Mouse (Mus musculus) intestine, postnatal 0 days (tissue): ENCODE measurements around the gene Srsf3. TPM values are rescaled to one million over a fixed set of nuclear protein-coding genes. Genes with fewer than 3 reads are reported as not detected.
A peak's percentile ranks its signal among the peaks of the same experiment; 100 is the strongest.
"Not testable (repeated sequence)": the region's sequence is repeated elsewhere in the genome, so short reads cannot be mapped to it uniquely, and the experiment has no call there.

Source experiments
- ATAC-seq: fragments of 200-750 bp; cut with Nextera tagmentation; 2 replicates; pipeline ENCODE4 v1.8.0; 2017; ENCODE audit warnings: mild to moderate bottlenecking, moderate TSS enrichment, moderate library complexity
- H3K27ac ChIP-seq: fragments of 300-500 bp; sonication (generic); 2 replicates; pipeline ENCODE4 v1.5.1; 2014; ENCODE audit warnings: mild to moderate bottlenecking, low read depth, low read length, moderate library complexity
- H3K27me3 ChIP-seq: fragments of 300-500 bp; sonication (generic); replicated peaks from 2 replicates; pipeline ENCODE4 v1.6.1; 2014; ENCODE audit warnings: low read length, mixed read lengths; ENCODE audit not compliant: control insufficient read depth, insufficient read depth
- H3K36me3 ChIP-seq: fragments of 300-500 bp; sonication (generic); 2 replicates; pipeline ENCODE4 v1.6.1; 2014; ENCODE audit warnings: mild to moderate bottlenecking, moderate library complexity; ENCODE audit not compliant: control insufficient read depth, insufficient read depth
- H3K4me1 ChIP-seq: fragments of 300-500 bp; sonication (generic); replicated peaks from 2 replicates; pipeline ENCODE4 v1.6.1; 2014; ENCODE audit warnings: antibody characterized with exemption, low read length, mixed read lengths; ENCODE audit not compliant: control insufficient read depth, insufficient read depth
- H3K4me2 ChIP-seq: fragments of 300-500 bp; sonication (generic); replicated peaks from 2 replicates; pipeline ENCODE4 v1.6.1; 2014; ENCODE audit warnings: low read depth, mild to moderate bottlenecking, moderate library complexity
- H3K4me3 ChIP-seq: fragments of 300-500 bp; sonication (generic); 2 replicates; pipeline ENCODE4 v1.5.1; 2014; ENCODE audit warnings: low read depth, low read length
- H3K9ac ChIP-seq: fragments of 300-500 bp; sonication (generic); 2 replicates; pipeline ENCODE4 v1.6.1; 2014; ENCODE audit warnings: mild to moderate bottlenecking, low read depth, low read length
- H3K9me3 ChIP-seq: fragments of 300-500 bp; sonication (generic); 2 replicates; pipeline ENCODE4 v1.6.1; 2016; ENCODE audit warnings: mixed run types; ENCODE audit not compliant: control insufficient read depth
- CTCF ChIP-seq: sonication (generic); IDR thresholded peaks from 2 replicates; pipeline ENCODE4 v1.5.1; 2016; ENCODE audit warnings: low read depth, mild to moderate bottlenecking, control low read depth, antibody characterized with exemption, moderate library complexity
- WGBS: fragments of 180-500 bp; shearing (Covaris S2); extraction: QIAGEN DNeasy Blood & Tissue Kit; methylation state at CpG from one replicate; pipeline ENCODE4 v1.1.7; 2014; 5-methylcytosine and 5-hydroxymethylcytosine counted together
- polyA plus RNA-seq: library from polyadenylated mRNA; unstranded; fragments of >200 nt; fragmentation: Nextera tagmentation; extraction: Ambion mirVana; gene quantifications from 2 replicates; pipeline ENCODE4 v1.2.1, GENCODE M21; 2015

Srsf3 gene
- polyA plus RNA-seq, 1 experiment from 2014 or later: 257 TPM

DNA sequence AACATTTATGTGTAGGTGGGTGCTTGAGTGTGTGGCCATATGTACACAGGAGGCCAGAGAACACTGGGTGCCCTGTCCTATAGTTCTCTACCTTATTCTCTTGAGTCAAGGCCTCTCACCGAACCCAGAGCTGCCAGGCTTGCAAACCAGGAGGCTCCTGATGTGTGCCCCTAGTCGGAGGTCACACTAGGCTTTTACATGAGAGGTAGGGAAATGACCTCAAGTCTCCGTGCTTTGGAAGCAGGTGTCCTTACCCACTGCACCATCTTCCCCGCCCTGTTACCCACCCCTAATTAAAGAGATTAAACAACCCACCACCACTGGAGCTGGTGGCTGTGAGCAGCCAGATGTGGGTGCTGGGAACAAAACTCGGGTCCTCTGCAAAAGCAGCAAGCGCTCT, 9.1 kb upstream of the Srsf3 start:
- WGBS: 91% methylated on average over 6 of the region's 6 CpGs
- ATAC-seq: no peak
- Histone ChIP-seq H3K9ac (no peak overlapping the region), H3K9me3 (no peaks in the 10 kb centered on the region), H3K27me3 (no peaks in the 10 kb centered on the region), H3K27ac (no peak overlapping the region), H3K4me2 (no peak overlapping the region), H3K4me1 (no peaks in the 10 kb centered on the region), H3K36me3 (no peaks in the 10 kb centered on the region), H3K4me3 (no peak overlapping the region)
- no peak for TF ChIP-seq CTCF

GRCm38 (mm10) chr17:29024047-29024892, 8.2 kb upstream of the Srsf3 start:
- H3K9me3 ChIP-seq: no peaks in the 10 kb centered on the region
- no peaks in the 10 kb centered on the region for H3K4me1 ChIP-seq
- H3K36me3 ChIP-seq: no peaks in the 10 kb centered on the region
- no peak overlapping the region for H3K4me3 ChIP-seq
- WGBS: 80% methylated on average over 22 of the region's 22 CpGs
- no peak overlapping the region for H3K4me2 ChIP-seq
- H3K27ac ChIP-seq: peak overlapping the region; percentile 17; the same call in 1 of the 2 replicates
- no peak overlapping the region for H3K9ac ChIP-seq
- no peaks in the 10 kb centered on the region for H3K27me3 ChIP-seq
- ATAC-seq: no peak
- TF ChIP-seq CTCF: no peak

GRCm38 (mm10) chr17:29024896-29025565, 7.4 kb upstream of the Srsf3 start:
- H3K27me3 ChIP-seq: no peaks in the 10 kb centered on the region
- 0 out of 2 replicates have a peak overlapping the region, but pooled peaks have one; percentile 9 for H3K4me2 ChIP-seq
- H3K4me3 ChIP-seq: no peak overlapping the region
- no peak for TF ChIP-seq CTCF
- no peaks in the 10 kb centered on the region for H3K9me3 ChIP-seq
- H3K9ac ChIP-seq: no peak overlapping the region
- H3K4me1 ChIP-seq: no peaks in the 10 kb centered on the region
- H3K27ac ChIP-seq: peak overlapping the region; percentile 17; the same call in 1 of the 2 replicates
- ATAC-seq: no peak
- WGBS: 39% methylated on average over 10 of the region's 10 CpGs
- H3K36me3 ChIP-seq: no peaks in the 10 kb centered on the region

GRCm38 (mm10) chr17:29026652-29027356, 5.6 kb upstream of the Srsf3 start:
- Histone ChIP-seq H3K27me3 (no peaks in the 10 kb centered on the region), H3K36me3 (no peaks in the 10 kb centered on the region), H3K4me1 (no peaks in the 10 kb centered on the region), H3K27ac (no peak overlapping the region), H3K9ac (no peak overlapping the region), H3K4me3 (no peak overlapping the region), H3K4me2 (no peak overlapping the region), H3K9me3 (no peaks in the 10 kb centered on the region)
- 61% methylated on average over 5 of the region's 5 CpGs for WGBS
- TF ChIP-seq CTCF: no peak
- no peak for ATAC-seq

GRCm38 (mm10) chr17:29030321-29031034, 1.9 kb upstream of the Srsf3 start:
- H3K4me3 ChIP-seq: no peak overlapping the region
- WGBS: 85% methylated on average over 6 of the region's 6 CpGs

DNA sequence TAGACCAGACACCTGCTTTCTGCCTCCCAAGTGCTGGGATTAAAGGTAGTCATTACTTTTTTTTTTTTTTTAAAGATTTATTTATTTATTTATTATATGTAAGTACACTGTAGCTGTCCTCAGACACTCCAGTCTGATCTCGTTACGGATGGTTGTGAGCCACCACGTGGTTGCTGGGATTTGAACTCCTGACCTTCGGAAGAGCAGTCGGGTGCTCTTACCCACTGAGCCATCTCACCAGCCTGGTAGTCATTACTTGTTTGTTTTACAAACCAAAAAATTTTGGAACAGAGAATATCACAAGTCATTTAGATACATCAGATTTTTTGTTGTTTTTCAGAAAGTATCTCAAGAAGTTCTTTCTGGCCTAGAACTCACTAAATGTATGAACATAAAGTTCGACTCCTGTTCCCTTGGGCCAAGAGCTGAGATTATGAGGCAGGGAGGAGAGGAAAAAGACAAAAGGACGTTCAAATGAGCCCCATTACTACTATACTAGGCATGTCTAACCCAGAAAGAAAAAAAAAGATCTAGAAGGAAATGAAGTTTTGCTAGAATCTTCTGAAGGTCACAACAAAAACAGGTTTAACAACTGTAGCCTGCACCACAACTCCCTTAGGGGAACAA, 1.2 kb upstream of the Srsf3 start:
- Histone ChIP-seq H3K9ac (peak overlapping the region; percentile 67), H3K4me2 (peak overlapping the region; percentile 63), H3K27ac (peak overlapping the region; percentile 93), H3K4me3 (peak overlapping the region; percentile 70)
- H3K36me3 ChIP-seq, H3K4me1 ChIP-seq, H3K9me3 ChIP-seq, ATAC-seq, H3K27me3 ChIP-seq: not testable (repeated sequence)
- WGBS: 48% methylated on average over 7 of the region's 7 CpGs

More at GRCm38 (mm10) chr17:29030321-29031034, 1.9 kb upstream of the Srsf3 start:
- Histone ChIP-seq H3K27ac (no peak overlapping the region), H3K9ac (no peak overlapping the region), H3K4me2 (no peak overlapping the region), H3K4me1 (peaks cover 6% of the 10 kb centered on the region), H3K9me3 (no peaks in the 10 kb centered on the region), H3K36me3 (no peaks in the 10 kb centered on the region; the same call in 1 of the 2 replicates), H3K27me3 (no peaks in the 10 kb centered on the region)
- 0 out of 2 replicates have a peak, but pooled peaks have one; percentile 20 for TF ChIP-seq CTCF
- no peak for ATAC-seq
